Mouse (Mus musculus) liver, embryonic 14.5 days (tissue): ENCODE measurements around the gene Fmnl1. TPM values are rescaled to one million over a fixed set of nuclear protein-coding genes. Genes with fewer than 3 reads are reported as not detected.

Source experiments
- ATAC-seq: fragments of 200-750 bp; cut with Nextera tagmentation; 2 replicates; pipeline ENCODE4 v1.8.0; 2017; ENCODE audit warnings: moderate number of reproducible peaks, mild to moderate bottlenecking, moderate library complexity; ENCODE audit not compliant: insufficient read depth
- DNase-seq, 3 experiments: peaks; one replicate each; pipeline ENCODE4 v3.0.0-alpha.2; 2012 to 2013; ENCODE audit warnings: low read depth in 3 of 3, low spot score in 3 of 3
- H3K27ac ChIP-seq: fragments of 300-500 bp; sonication (generic); 2 replicates; pipeline ENCODE4 v1.5.1; 2014; ENCODE audit warnings: moderate library complexity, mild to moderate bottlenecking, control low read depth, inconsistent platforms
- H3K27me3 ChIP-seq: fragments of 300-500 bp; sonication (generic); 2 replicates; pipeline ENCODE4 v1.6.1; 2014; ENCODE audit warnings: mild to moderate bottlenecking, low read length, moderate library complexity; ENCODE audit not compliant: control insufficient read depth, insufficient read depth
- H3K36me3 ChIP-seq: fragments of 300-500 bp; sonication (generic); replicated peaks from 2 replicates; pipeline ENCODE4 v1.6.1; 2014; ENCODE audit warnings: low read depth; ENCODE audit not compliant: control insufficient read depth, insufficient read depth
- H3K4me1 ChIP-seq, 2 experiments: fragments of 200-500 bp in 1 of 2; fragments of 300-500 bp in 1 of 2; sonication (generic) in 1 of 2; replicated peaks; 2 replicates each; pipeline ENCODE4 v1.6.1; 2012 to 2014; ENCODE audit warnings: antibody characterized with exemption in 1 of 2, inconsistent platforms in 1 of 2, low read length in 1 of 2; ENCODE audit not compliant: control insufficient read depth in 2 of 2, insufficient read depth in 2 of 2
- H3K4me2 ChIP-seq: fragments of 300-500 bp; sonication (generic); 2 replicates; pipeline ENCODE4 v1.6.1; 2014; ENCODE audit warnings: low read depth, mild to moderate bottlenecking, control low read depth, moderate library complexity
- H3K4me3 ChIP-seq, 2 experiments: fragments of 200-500 bp in 1 of 2; fragments of 300-500 bp in 1 of 2; sonication (generic) in 1 of 2; 2 replicates each; pipeline ENCODE4 v1.5.1; 2012 to 2014; ENCODE audit warnings: low read depth in 2 of 2, low read length in 2 of 2, mild to moderate bottlenecking in 2 of 2, control low read depth in 1 of 2, inconsistent platforms in 1 of 2, moderate library complexity in 1 of 2; ENCODE audit not compliant: insufficient read depth in 1 of 2
- H3K9ac ChIP-seq: fragments of 300-500 bp; sonication (generic); replicated peaks from 2 replicates; pipeline ENCODE4 v1.6.1; 2014; ENCODE audit warnings: mild to moderate bottlenecking, control low read depth, moderate library complexity
- H3K9me3 ChIP-seq: fragments of 300-500 bp; sonication (generic); 2 replicates; pipeline ENCODE4 v1.6.1; 2016; ENCODE audit warnings: low read length, mixed read lengths; ENCODE audit not compliant: control insufficient read depth
- CTCF ChIP-seq: IDR thresholded peaks from 2 replicates; pipeline ENCODE4 v1.5.1; 2016; ENCODE audit warnings: antibody characterized with exemption, low read depth, control low read depth
- EP300 ChIP-seq: IDR thresholded peaks from 2 replicates; pipeline ENCODE4 v1.6.1; 2016; ENCODE audit warnings: antibody characterized with exemption, low read depth
- WGBS: fragments of 180-500 bp; shearing (Covaris S2); extraction: QIAGEN DNeasy Blood & Tissue Kit; methylation state at CpG from one replicate; pipeline ENCODE4 v1.1.7; 2014; ENCODE audit not compliant: insufficient replicate concordance; 5-methylcytosine and 5-hydroxymethylcytosine counted together
- polyA plus RNA-seq, 2 experiments: library from polyadenylated mRNA; depleted of rRNA in 1 of 2; stranded (reverse) in 1 of 2; unstranded in 1 of 2; fragments of >200 nt; fragmentation: Nextera tagmentation in 1 of 2; extraction: Ambion mirVana in 1 of 2; gene quantifications; 2 replicates each; pipeline versions ENCODE4 v1.2.1 to v1.2.3; 2012 to 2014

The Fmnl1 gene
- polyA plus RNA-seq, 2 experiments: 2.3 to 3.5 TPM

DNA sequence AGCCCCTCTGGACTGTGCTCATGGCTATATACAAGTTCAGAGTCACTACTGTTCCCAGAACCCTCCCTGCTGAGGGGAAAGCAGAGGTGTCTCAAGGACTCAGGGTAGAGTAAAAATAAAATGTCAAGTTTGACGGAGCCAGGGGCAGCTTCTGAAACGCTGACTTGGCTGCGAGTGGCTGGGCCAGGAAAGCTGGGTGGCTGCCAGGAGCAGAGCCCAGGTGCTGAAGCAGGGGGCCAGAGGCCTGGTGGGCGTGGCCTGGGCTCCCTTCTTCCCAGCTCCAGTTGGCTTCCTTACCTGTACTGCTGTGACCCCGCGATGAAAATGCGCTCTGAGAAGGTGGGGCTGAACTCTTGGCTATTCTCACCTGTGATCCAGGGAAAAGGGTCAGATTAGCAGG, 69.8 kb downstream of the Fmnl1 start:
- TF ChIP-seq CTCF: no peak
- TF ChIP-seq EP300: no peak
- no peaks in the 10 kb centered on the region for H3K9me3 ChIP-seq
- H3K9ac ChIP-seq: no peak overlapping the region
- H3K4me2 ChIP-seq: no peak overlapping the region
- no peak for ATAC-seq
- H3K4me1 ChIP-seq: 0 out of 4 replicates have a peak, but pooled peaks cover 0 to under 1% of the 10 kb centered on the region in 2 experiments
- H3K27ac ChIP-seq: no peak overlapping the region
- WGBS: 31% methylated on average over 7 of the region's 7 CpGs
- no peak for DNase-seq
- no peak overlapping the region for H3K4me3 ChIP-seq
- H3K27me3 ChIP-seq: no peaks in the 10 kb centered on the region
- H3K36me3 ChIP-seq: no peaks in the 10 kb centered on the region

DNA sequence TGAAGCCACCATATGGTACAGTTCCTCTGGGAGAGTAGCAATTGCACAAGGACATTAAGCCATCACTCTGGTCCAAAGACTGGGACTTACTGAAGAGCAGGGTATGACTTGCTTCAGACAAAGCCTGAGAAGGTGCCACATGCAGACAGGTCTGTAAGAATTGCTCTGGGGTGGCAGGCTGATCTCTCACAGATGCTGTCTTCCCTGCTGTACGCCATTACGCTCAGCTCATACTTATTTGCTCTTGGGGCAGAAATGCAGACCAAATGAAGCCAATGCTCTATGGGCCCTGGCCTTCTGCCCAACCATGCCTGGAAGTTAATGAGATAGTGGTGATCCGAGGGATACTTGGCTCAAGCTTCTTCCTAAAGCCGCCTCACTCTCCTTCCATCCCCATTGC, 73.9 kb downstream of the Fmnl1 start:
- DNase-seq (no peak), ATAC-seq (no peak)
- Histone ChIP-seq H3K4me2 (no peak overlapping the region), H3K9me3 (no peaks in the 10 kb centered on the region), H3K27me3 (no peaks in the 10 kb centered on the region), H3K27ac (no peak overlapping the region), H3K9ac (no peak overlapping the region), H3K4me1 (peaks cover 0 to 10% of the 10 kb centered on the region in 2 experiments; a peak in 3 of 4 replicates), H3K36me3 (no peaks in the 10 kb centered on the region), H3K4me3 (no peak overlapping the region)
- 70% methylated on average over 4 of the region's 4 CpGs for WGBS
- TF ChIP-seq EP300: no peak
- TF ChIP-seq CTCF: no peak

- no peaks in the 10 kb centered on the region for H3K9me3 ChIP-seq
- H3K4me3 ChIP-seq: no peak overlapping the region
- ATAC-seq: 0 out of 2 replicates have a peak, but pooled peaks have one; percentile 13
- no peak overlapping the region for H3K4me2 ChIP-seq
- H3K27me3 ChIP-seq: no peaks in the 10 kb centered on the region
- no peak overlapping the region for H3K9ac ChIP-seq
- no peak for DNase-seq
- no peaks in the 10 kb centered on the region for H3K36me3 ChIP-seq
- peaks cover 0 to 10% of the 10 kb centered on the region in 2 experiments; a peak in 3 of 4 replicates for H3K4me1 ChIP-seq
- WGBS: 19% methylated on average over 10 of the region's 10 CpGs
- TF ChIP-seq CTCF: no peak
- TF ChIP-seq EP300: no peak
- H3K27ac ChIP-seq: no peak overlapping the region
Observed at GRCm38 (mm10) chr11:103246081-103246730, 75.3 kb downstream of the Fmnl1 start.

- DNase-seq: no peak
- H3K27me3 ChIP-seq: no peaks in the 10 kb centered on the region
- peaks cover 0 to 10% of the 10 kb centered on the region in 2 experiments; a peak in 3 of 4 replicates for H3K4me1 ChIP-seq
- no peak overlapping the region for H3K9ac ChIP-seq
- no peaks in the 10 kb centered on the region for H3K9me3 ChIP-seq
- no peak overlapping the region for H3K4me2 ChIP-seq
- ATAC-seq: no peak
- H3K27ac ChIP-seq: no peak overlapping the region
- no peak for TF ChIP-seq CTCF
- TF ChIP-seq EP300: no peak
- H3K4me3 ChIP-seq: no peak overlapping the region
- WGBS: 57% methylated on average over 4 of the region's 4 CpGs
- no peaks in the 10 kb centered on the region for H3K36me3 ChIP-seq
Observed at GRCm38 (mm10) chr11:103246731-103247290, 75.9 kb downstream of the Fmnl1 start.

DNA sequence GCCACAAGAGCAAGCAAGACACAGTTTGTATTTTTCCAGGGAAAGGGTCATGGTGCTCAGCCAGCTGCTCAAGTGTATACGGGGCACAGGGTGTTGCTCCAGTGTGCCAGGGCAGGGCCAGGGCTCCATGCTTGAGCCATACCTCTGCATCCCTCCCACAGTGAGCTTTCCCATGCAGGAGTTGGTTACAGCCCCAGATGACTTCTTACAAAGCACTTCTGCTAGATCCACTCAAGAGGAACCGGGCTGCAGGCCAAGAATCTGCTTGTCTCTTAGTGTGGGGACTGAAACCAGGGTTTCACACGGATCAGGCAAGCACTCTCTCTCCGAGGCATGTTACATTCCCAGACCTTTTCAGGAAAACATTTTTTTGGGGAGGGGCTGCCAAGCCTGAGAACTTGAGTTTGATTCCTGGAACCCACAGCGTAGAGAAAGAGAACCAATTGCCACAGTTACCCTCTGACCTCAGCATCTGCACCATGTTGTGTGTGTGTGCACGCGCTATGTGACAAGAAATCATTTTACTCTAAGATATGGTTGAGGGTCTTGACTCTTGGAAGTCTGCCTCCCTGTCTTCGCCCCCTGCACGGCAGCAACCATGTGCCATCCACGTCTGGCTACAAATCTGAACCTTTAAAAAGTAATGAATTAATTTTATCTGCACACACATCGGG, 76.7 kb downstream of the Fmnl1 start:
- DNase-seq: no peak
- H3K27ac ChIP-seq: no peak overlapping the region

More for the DNA sequence above, 76.7 kb downstream of the Fmnl1 start:
- Histone ChIP-seq H3K4me3 (no peak overlapping the region), H3K4me2 (no peak overlapping the region), H3K36me3 (no peaks in the 10 kb centered on the region), H3K9me3 (no peaks in the 10 kb centered on the region), H3K4me1 (peaks cover 0 to 10% of the 10 kb centered on the region in 2 experiments; a peak in 3 of 4 replicates), H3K9ac (no peak overlapping the region), H3K27me3 (no peaks in the 10 kb centered on the region)
- 77% methylated on average over 11 of the region's 11 CpGs for WGBS
- no peak for TF ChIP-seq CTCF
- TF ChIP-seq EP300: no peak
- ATAC-seq: no peak

Other genes starting within 250 kb of the Fmnl1 start
- gene Kif18b, start 246.0 kb upstream of the Fmnl1 start, polyA plus RNA-seq (2012; rRNA removed): 19.7 and 21.9 TPM in 2 replicates
- gene Kif18b, start 246.0 kb upstream of the Fmnl1 start, polyA plus RNA-seq (2014; fragmentation: Nextera tagmentation; extraction: Ambion mirVana): 6.3 TPM in 2 replicates
- gene C1ql1, start 224.4 kb upstream of the Fmnl1 start, polyA plus RNA-seq (2012; rRNA removed): 0.17 and 0.21 TPM in 2 replicates
- 0.15 TPM in 1 of 2 replicates, not detected in the other for gene C1ql1, start 224.4 kb upstream of the Fmnl1 start, polyA plus RNA-seq (2014; fragmentation: Nextera tagmentation; extraction: Ambion mirVana)
- gene Nmt1, start 142.9 kb upstream of the Fmnl1 start, polyA plus RNA-seq (2012; rRNA removed): 18.4 and 22.3 TPM in 2 replicates
- gene Nmt1, start 142.9 kb upstream of the Fmnl1 start, polyA plus RNA-seq (2014; fragmentation: Nextera tagmentation; extraction: Ambion mirVana): 44.3 and 51.2 TPM in 2 replicates
- 25.1 and 27.8 TPM in 2 replicates for gene Dcakd, start 142.8 kb upstream of the Fmnl1 start, polyA plus RNA-seq (2012; rRNA removed)
- gene Dcakd, start 142.8 kb upstream of the Fmnl1 start, polyA plus RNA-seq (2014; fragmentation: Nextera tagmentation; extraction: Ambion mirVana): 25.7 and 30.6 TPM in 2 replicates
- gene Plcd3, start 69.4 kb upstream of the Fmnl1 start, polyA plus RNA-seq (2012; rRNA removed): 0.31 and 0.36 TPM in 2 replicates
- gene Plcd3, start 69.4 kb upstream of the Fmnl1 start, polyA plus RNA-seq (2014; fragmentation: Nextera tagmentation; extraction: Ambion mirVana): 0.06 and 0.29 TPM in 2 replicates
- 22.2 and 27.3 TPM in 2 replicates for gene Acbd4, start 69.4 kb upstream of the Fmnl1 start, polyA plus RNA-seq (2012; rRNA removed)
- gene Acbd4, start 69.4 kb upstream of the Fmnl1 start, polyA plus RNA-seq (2014; fragmentation: Nextera tagmentation; extraction: Ambion mirVana): 49.7 and 63.2 TPM in 2 replicates
- 8.4 and 11.4 TPM in 2 replicates for gene Hexim1, start 54.9 kb upstream of the Fmnl1 start, polyA plus RNA-seq (2012; rRNA removed)
- 2.4 and 2.6 TPM in 2 replicates for gene Hexim1, start 54.9 kb upstream of the Fmnl1 start, polyA plus RNA-seq (2014; fragmentation: Nextera tagmentation; extraction: Ambion mirVana)
- 2.2 and 3.5 TPM in 2 replicates for gene Hexim2, start 38.7 kb upstream of the Fmnl1 start, polyA plus RNA-seq (2012; rRNA removed)
- 3.4 and 4.4 TPM in 2 replicates for gene Hexim2, start 38.7 kb upstream of the Fmnl1 start, polyA plus RNA-seq (2014; fragmentation: Nextera tagmentation; extraction: Ambion mirVana)
- gene 1700023F06Rik, start 37.5 kb downstream of the Fmnl1 start, polyA plus RNA-seq (2012; rRNA removed): not detected in 2 replicates
- gene 1700023F06Rik, start 37.5 kb downstream of the Fmnl1 start, polyA plus RNA-seq (2014; fragmentation: Nextera tagmentation; extraction: Ambion mirVana): not detected in 2 replicates
- not detected in 2 replicates for gene Spata32, start 47.3 kb downstream of the Fmnl1 start, polyA plus RNA-seq (2012; rRNA removed)
- 0.13 TPM in 1 of 2 replicates, not detected in the other for gene Spata32, start 47.3 kb downstream of the Fmnl1 start, polyA plus RNA-seq (2014; fragmentation: Nextera tagmentation; extraction: Ambion mirVana)
- gene Map3k14, start 96.4 kb downstream of the Fmnl1 start, polyA plus RNA-seq (2012; rRNA removed): 0.47 and 0.54 TPM in 2 replicates
- gene Map3k14, start 96.4 kb downstream of the Fmnl1 start, polyA plus RNA-seq (2014; fragmentation: Nextera tagmentation; extraction: Ambion mirVana): 0.14 and 0.18 TPM in 2 replicates
- 2.6 TPM in 2 replicates for gene Arhgap27, start 192.6 kb downstream of the Fmnl1 start, polyA plus RNA-seq (2012; rRNA removed)
- gene Arhgap27, start 192.6 kb downstream of the Fmnl1 start, polyA plus RNA-seq (2014; fragmentation: Nextera tagmentation; extraction: Ambion mirVana): 1.4 and 1.5 TPM in 2 replicates
- gene Plekhm1, start 241.6 kb downstream of the Fmnl1 start, polyA plus RNA-seq (2012; rRNA removed): 3.7 TPM in 2 replicates
- 3.3 and 3.9 TPM in 2 replicates for gene Plekhm1, start 241.6 kb downstream of the Fmnl1 start, polyA plus RNA-seq (2014; fragmentation: Nextera tagmentation; extraction: Ambion mirVana)